Mouse (Mus musculus) lung, embryonic 15.5 days (tissue): ENCODE data around the gene Ddx25. TPM values are rescaled to one million over a fixed set of nuclear protein-coding genes. Genes with fewer than 3 reads are reported as not detected.

Experiments
- ATAC-seq: fragments of 200-750 bp; cut with Nextera tagmentation; 2 replicates; pipeline ENCODE4 v1.8.0; 2017; ENCODE audit warnings: moderate number of reproducible peaks, borderline replicate concordance; ENCODE audit not compliant: low FRiP score, low TSS enrichment; ENCODE audit errors: extremely low read depth
- H3K27ac ChIP-seq: fragments of 300-500 bp; sonication (generic); 2 replicates; pipeline ENCODE4 v1.5.1; 2015; ENCODE audit warnings: moderate library complexity, mild to moderate bottlenecking, inconsistent platforms
- H3K27me3 ChIP-seq: fragments of 300-500 bp; sonication (generic); 2 replicates; pipeline ENCODE4 v1.6.1; 2015; ENCODE audit warnings: inconsistent platforms
- H3K36me3 ChIP-seq: fragments of 300-500 bp; sonication (generic); 2 replicates; pipeline ENCODE4 v1.6.1; 2015; ENCODE audit warnings: inconsistent platforms
- H3K4me1 ChIP-seq: fragments of 300-500 bp; sonication (generic); 2 replicates; pipeline ENCODE4 v1.6.1; 2015; ENCODE audit warnings: inconsistent platforms
- H3K4me2 ChIP-seq: fragments of 300-500 bp; sonication (generic); 2 replicates; pipeline ENCODE4 v1.6.1; 2015; ENCODE audit warnings: inconsistent platforms, mild to moderate bottlenecking, moderate library complexity
- H3K4me3 ChIP-seq: fragments of 300-500 bp; sonication (generic); 2 replicates; pipeline ENCODE4 v1.5.1; 2015; ENCODE audit warnings: mild to moderate bottlenecking, inconsistent platforms
- H3K9ac ChIP-seq: fragments of 300-500 bp; sonication (generic); 2 replicates; pipeline ENCODE4 v1.6.1; 2015; ENCODE audit warnings: inconsistent platforms
- H3K9me3 ChIP-seq: fragments of 300-500 bp; sonication (generic); 2 replicates; pipeline ENCODE4 v1.6.1; 2016; ENCODE audit warnings: inconsistent platforms
- WGBS: fragments of 180-500 bp; shearing (Covaris S2); methylation state at CpG from one replicate; pipeline ENCODE4 v1.1.7; 2015; 5-methylcytosine and 5-hydroxymethylcytosine counted together
- polyA plus RNA-seq: library from polyadenylated mRNA; unstranded; fragments of >200 nt; fragmentation: Nextera tagmentation; extraction: Ambion mirVana; gene quantifications from 2 replicates; pipeline ENCODE4 v1.2.1, GENCODE M21; 2015

Gene Ddx25
- polyA plus RNA-seq, 1 experiment from 2014 or later = 1.3 TPM

- 90% methylated on average over 4 of the region's 4 CpGs for WGBS
- H3K36me3 ChIP-seq = peaks cover 4% of the 10 kb centered on the region; the same call in 1 of the 2 replicates
Measured at GRCm38 (mm10) chr9:35488496-35488895, 69.8 kb downstream of the Ddx25 start.

More at GRCm38 (mm10) chr9:35488496-35488895, 69.8 kb downstream of the Ddx25 start:
- Histone ChIP-seq H3K27me3 (no peaks in the 10 kb centered on the region), H3K27ac (no peak overlapping the region), H3K9ac (no peak overlapping the region), H3K9me3 (no peaks in the 10 kb centered on the region), H3K4me2 (no peak overlapping the region), H3K4me3 (no peak overlapping the region), H3K4me1 (no peaks in the 10 kb centered on the region)
- no peak for ATAC-seq

Other genes starting within 250 kb of the Ddx25 start
- 3.9 and 4.7 TPM in 2 replicates for gene Cdon, start 137.4 kb downstream of the Ddx25 start, polyA plus RNA-seq
- gene Gm1113, start 40.3 kb downstream of the Ddx25 start, polyA plus RNA-seq = not detected in 2 replicates
- gene Pus3, start 67 bp upstream of the Ddx25 start, polyA plus RNA-seq = 15.1 and 15.9 TPM in 2 replicates
- gene Pate2, start 11.8 kb upstream of the Ddx25 start, polyA plus RNA-seq = 0.72 TPM in 2 replicates
- 19.0 and 19.5 TPM in 2 replicates for gene Hyls1, start 11.9 kb upstream of the Ddx25 start, polyA plus RNA-seq
- gene Pate4, start 53.4 kb upstream of the Ddx25 start, polyA plus RNA-seq = not detected in 2 replicates
- gene Pate3, start 89.7 kb upstream of the Ddx25 start, polyA plus RNA-seq = not detected in 2 replicates
- gene Pate1, start 128.9 kb upstream of the Ddx25 start, polyA plus RNA-seq = not detected in 2 replicates
- not detected in 2 replicates for gene Gm17677, start 182.5 kb upstream of the Ddx25 start, polyA plus RNA-seq
- gene Gm17727, start 219.6 kb upstream of the Ddx25 start, polyA plus RNA-seq = not detected in 2 replicates
- gene Gm27235, start 231.6 kb upstream of the Ddx25 start, polyA plus RNA-seq = not detected in 2 replicates
- not detected in 2 replicates for gene D730048I06Rik, start 231.6 kb upstream of the Ddx25 start, polyA plus RNA-seq